Mouse (Mus musculus): ENCODE data around the gene D630023F18Rik.

D630023F18Rik gene

DNA sequence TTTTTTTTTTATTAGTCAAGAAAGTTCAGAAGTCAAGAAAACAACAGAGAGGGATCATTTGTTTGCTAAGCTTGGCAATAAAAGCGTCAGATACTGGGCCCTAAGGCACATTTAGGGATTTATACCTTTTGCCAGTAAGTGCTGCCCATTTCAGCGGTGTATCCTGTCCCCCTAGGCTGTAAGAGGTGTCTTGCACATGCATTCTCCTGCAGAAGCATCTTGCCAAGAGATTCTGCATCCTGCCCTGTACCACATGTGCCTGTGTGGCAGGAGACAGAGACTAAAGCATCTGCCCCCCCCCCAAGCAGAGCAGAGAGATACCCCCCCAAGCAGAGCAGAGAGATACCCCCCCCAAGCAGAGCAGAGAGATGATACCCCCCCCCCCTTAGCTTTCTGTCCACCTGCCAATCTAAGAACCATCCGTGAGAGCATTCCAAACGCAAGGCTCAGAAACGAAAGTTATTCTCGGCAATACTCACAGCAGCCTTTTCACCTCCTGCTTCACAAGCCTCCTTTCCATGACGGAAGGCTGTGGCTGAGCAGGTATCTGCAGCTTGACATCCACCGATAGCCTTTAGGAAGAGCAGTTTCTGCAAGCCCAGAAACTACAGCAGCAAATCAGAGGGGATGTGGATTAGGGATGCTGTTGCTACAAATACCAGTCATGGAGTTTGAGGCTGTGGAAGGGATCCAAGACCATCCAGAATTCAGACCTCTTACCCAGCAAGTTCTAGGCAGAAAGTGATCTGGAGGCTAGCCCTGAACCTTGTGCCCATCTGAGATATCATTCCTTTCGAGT is at the start of gene D630023F18Rik:
TSS of gene D630023F18Rik (minus strand) at position 641 of the 799 bp plus-strand sequence.
- no peak for DNase-seq (ENCODE audit: low spot score)

DNA sequence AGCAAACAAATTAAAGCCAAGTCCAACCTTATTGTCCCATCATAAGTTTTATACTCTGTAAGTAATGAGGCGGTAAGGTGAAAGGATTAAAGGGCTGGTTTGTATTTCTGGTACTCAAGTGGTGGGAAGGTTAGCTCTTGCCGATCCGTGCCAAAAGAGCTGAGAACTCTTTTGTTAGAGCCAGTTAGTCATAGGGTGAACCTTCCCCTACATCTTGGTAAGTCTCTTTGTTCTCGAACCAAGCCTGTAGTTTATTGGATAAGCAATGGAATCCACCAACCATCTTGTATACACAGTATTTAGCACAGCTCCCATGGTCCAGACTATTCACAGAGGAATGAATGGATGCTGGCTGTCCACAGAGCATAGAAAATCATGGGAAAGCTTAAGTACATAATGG is 48.6 kb upstream of the D630023F18Rik start:
- no peak for DNase-seq (ENCODE audit: low spot score)

DNA sequence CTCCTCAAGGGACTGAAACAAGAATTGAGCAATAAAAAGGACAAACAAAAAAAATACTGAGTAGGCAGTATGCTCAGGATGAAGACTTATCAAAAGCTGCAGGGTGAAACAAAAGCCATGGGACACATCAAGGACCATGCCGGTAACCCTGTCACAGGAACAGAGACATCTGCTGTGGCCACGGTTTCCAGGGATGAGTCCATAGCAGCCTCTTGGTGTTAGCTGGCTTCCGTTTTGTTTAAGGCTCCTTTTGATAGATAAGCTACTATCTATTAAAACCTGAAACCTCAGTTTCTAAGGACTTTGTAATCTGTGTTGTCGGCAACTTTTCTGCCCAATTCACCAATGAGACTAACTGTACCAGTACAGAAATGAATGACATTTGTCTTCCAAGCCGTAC is 46.9 kb upstream of the D630023F18Rik start:
- DNase-seq (ENCODE audit: low spot score): no peak

DNA sequence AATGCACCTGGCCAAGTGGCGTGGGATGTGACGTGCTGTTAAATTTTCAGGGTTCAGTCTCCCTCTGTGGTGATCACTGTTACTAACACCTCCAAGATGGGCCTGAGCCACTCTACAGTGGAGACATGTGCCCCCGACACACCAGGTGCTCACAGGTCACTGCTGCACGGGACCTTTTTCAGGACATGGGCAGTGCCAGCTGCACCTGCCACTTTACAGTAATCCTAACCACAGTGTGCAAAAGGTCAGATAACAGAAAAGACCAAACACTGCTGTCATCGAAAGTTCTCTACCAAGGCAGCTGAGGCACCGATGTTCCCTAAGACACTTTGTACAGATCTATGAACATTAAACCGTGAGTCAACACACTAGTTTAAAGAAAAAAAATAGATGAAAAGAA is 46.5 kb upstream of the D630023F18Rik start:
- no peak for DNase-seq (ENCODE audit: low spot score)

DNA sequence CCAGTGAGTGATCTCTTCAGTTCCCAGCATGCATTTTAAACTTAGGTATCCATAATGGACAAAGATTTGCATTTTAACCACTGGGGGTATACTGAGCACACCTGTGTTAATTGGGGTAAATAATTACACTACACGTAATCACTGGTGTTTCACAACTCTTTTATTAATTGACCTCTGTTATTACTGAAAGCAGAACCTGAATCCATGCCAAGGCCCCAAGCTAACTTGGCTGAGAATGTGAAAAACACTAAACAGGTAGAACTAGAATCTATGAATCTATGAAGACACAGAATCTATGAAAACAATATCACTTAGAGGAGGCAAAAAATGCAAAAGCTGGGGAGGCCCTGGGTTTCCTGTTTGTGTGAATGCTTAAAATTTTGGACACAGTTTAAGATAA is 44.5 kb upstream of the D630023F18Rik start:
- DNase-seq (ENCODE audit: low spot score): no peak

DNA sequence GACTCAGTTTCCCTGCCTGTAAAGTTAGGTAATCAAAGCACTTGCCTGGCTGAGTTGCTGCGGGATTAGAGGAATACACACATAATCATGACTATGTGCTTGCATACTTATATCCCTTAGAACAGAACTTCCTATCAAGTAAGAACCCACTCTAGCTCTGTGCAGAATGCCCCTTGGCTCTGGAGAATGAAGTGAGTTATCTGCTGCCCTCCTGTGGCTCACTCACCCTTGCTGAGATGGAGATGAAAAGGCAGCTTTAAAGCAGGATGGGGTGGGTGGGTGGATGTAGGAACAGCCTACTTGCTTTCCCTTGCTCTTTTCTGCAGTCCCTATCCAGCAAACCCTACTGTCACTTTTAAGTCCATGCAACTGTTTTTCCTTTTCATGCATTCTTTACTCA is 39.2 kb upstream of the D630023F18Rik start:
- DNase-seq (ENCODE audit: low spot score): no peak

DNA sequence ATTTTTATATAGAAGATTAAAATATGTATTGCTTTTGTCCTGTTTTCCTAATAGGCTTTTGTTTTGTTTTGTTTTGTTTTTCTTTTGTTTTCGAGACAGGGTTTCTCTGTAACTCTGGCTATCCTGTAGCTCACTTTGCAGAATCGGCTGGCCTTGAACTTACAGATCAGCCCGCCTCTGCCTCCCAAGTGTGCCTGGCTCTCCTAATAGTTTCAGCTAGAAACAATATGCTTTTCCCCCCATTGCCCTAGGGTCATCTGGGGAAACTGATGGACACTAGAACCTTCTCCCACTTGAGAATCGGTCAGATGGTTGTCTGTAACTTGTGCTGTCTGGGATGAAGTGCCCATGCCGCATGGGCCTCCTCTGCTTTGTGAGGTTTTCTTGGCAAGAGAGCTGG is 33.1 kb upstream of the D630023F18Rik start:
- DNase-seq (ENCODE audit: low spot score): no peak

DNA sequence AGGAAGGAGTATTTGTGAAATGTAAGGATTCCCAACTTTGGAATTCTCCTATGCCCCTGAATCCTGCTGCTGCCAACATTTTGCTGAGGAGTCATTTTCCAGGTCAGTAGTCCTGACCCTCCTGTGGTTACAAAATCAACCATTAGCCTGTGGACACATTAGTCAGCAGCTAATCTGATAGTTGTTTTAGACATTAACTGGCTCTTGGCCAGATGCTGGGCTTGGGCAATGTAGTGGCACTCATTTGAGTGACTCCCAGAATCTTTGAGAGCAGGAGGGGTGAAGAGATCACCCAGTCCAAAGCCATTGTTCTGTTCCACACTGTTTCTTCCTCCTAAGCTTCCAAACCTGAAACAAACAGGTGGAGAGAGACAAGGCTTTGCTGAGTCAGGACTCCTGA is 31.8 kb upstream of the D630023F18Rik start:
- DNase-seq (ENCODE audit: low spot score): peak; percentile 31

DNA sequence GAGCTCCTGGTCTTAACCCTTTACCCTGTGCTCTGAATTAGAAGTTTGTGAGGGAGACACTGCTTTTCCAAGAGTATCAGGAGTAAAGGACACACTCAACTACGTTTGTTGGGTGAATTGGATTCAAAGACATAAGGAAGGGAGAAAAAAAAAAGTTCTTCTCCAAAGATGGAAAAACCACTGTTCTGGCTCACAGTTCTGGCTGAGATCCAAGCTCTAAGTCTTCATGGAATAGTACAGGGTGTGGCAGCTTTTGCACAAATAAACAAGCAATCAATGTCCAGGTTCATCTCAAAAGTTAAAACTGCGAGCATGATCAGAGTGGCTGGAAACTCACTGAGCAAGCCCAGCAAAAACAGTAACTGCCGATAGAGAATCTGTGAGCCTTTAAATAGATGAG is 25.0 kb upstream of the D630023F18Rik start:
- DNase-seq (ENCODE audit: low spot score): no peak

DNA sequence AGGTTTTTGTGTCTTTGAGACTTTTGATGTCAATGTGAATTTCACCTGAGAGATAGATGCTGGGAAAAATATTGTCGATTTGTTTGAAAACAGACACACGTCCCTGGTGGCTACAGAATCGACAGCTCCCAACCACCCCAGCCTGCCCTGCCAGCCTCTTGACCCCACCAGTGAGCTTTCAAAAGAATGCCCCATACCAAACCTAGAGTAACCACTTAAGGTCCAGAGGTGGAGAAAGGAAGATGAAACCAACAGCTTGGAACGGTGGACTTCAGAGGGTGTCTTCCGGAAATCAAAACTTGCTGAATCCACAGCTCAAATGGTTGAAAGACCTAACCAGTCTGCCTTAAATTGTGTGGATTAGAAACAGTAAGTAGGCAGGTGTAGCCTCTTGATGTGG is 24.3 kb upstream of the D630023F18Rik start:
- no peak for DNase-seq (ENCODE audit: low spot score)

DNA sequence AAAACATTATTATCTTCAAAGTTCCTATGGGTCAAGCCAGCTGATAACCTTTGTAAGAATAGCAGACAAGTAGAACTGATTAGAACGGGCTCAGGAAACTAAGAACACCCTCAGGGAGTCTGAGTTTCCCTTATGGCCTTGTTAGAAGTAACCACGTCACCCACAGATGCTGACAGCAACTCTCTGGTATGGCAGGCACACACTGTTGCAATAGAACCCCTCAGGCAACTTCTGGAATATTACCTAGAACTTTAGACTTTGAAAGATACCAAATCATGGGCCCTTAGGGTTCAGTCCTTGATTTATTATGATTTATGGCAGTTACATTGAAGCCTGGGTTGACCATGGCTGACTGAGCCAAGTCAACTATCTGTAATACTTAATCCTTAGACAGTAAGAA is 23.6 kb upstream of the D630023F18Rik start:
- DNase-seq (ENCODE audit: low spot score): no peak

DNA sequence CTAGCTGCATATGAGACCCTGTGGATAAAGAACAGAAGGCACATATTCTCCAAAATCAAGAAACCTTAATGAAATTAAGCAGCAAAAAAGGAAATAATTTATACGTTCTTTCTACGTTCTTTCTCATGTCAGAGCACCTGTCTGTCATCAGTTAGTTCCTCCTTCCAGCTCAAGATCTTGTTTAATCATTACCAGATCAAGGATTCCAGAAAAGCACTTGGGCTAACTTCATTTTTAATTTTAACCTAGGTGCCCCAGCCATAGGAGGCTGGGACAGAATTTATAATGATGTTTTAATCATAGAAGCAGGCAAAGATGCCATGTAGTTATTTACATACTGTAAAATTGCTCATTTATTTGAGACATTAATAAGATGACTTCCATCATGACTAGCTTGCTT is 21.8 kb upstream of the D630023F18Rik start:
- no peak for DNase-seq (ENCODE audit: low spot score)

DNA sequence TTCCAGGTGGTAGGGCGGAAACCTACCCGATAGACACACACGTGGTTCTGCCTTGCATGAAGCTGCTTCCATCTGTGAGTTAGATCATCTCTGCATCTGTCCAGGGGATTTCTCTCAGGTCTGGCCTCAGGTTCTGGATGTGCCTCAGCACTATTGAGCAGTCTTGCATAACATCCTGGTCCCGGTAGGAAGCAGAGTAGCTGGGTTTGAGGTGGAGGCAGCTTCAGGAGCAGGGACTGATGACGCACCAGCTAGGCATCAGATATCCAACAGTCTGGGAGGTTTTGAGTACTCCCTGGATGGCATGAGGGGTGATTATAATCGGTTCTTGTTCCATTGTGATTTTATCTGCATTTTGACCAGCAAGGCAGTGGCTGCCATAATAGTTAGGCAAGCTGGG is 14.5 kb upstream of the D630023F18Rik start:
- DNase-seq (ENCODE audit: low spot score): no peak

DNA sequence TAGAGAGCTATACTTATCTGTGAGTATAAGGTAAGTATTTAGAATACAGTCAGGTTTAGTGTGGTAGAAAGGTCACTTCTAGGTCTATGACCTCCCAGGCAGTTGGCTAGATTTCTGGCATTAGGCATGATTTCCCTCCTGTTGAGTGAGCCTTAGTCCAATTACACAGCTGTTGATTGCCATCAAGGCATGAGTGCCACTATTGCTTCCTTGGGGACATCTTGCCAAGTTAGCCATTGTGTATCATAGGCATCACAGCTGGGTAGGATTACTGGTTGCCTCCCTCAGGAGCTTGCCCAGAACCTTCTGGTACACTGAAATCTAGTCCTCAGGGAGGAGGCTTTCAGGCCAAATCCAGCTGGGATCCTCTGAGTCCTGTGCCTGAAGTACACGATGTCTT is 9.8 kb upstream of the D630023F18Rik start:
- DNase-seq (ENCODE audit: low spot score): no peak

DNA sequence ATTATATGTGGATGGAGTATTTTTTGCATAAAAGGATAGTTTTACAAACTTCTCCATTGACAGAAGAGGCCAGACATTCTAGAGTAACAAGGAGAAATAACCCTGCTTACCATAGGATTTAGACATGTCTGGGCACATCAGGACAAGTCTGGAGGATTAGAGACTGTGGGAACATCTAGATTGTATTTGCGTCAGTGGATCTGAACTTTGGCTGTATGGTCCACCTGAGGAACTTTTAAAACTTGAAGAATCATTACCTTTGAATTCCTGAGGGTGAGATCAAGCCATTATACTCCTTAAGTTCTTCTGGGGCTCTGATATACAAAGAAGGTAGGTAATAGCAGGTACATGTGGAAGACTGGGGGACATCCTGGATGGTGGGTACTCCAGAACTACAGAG is 8.7 kb upstream of the D630023F18Rik start:
- no peak for DNase-seq (ENCODE audit: low spot score)

DNA sequence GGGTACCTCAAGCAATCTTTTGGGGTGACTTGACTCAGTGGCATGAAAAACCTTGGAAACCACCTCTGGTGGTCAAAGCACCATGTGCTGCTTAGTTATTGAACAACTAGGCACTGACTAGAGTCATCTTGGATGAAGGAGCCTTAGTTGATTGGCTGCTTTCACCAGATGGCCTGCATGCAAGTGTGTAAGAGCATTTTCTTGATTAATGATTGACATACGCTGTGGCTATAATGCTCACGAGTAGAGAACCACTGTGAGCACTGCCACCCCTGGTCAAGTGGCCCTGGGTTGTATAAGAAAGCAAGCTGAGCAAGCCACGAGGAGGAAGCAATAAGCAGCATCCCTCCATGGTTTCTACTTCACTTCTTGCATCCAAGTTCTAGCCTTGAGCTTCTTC is 7.2 kb upstream of the D630023F18Rik start:
- no peak for DNase-seq (ENCODE audit: low spot score)

DNA sequence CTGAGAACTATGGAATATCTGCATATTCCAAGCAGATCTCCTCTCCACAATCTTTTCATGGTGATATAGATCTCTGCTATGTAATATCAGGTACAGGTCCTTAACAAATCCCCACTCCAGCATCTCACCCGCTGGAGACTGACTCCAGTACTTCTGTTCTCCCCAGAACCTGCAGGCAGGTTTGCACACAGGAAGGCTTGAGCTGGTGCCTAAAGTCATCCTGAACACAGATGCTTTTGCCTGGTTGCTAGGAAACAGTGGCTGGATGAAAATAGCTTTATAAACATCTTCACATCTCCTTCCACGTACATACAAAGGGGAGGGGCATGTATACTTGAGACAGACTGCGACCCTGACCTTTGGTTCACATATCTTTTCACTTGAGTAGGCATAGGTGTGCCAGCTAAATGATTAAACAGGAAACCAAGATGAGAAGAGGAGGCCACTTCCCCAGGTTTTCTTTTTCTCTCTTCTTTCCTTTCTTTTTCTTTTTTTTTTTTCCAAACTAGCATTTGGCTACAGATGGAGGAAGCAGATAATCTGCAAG is 6.7 kb upstream of the D630023F18Rik start:
- no peak for DNase-seq (ENCODE audit: low spot score)

DNA sequence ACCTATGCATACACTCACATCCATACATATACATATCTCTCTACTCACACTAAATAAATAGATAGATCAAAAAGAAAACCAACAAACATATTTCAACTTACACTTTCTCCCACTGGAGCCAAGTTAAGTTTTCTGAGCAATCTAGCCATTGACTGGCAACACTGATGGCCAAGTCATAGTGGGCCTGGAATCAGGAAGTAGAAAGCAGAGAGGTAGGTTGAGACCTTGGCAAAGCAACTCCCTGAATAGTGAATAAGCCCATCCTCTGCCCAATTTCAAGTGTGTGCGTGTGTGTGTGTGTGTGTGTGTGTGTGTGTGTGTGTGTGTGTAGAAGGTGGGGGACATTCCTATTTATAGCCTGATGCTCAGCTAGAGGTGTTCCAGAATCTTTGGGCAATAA is 3.6 kb downstream of the D630023F18Rik start, which contains the start of gene Gm28845:
TSS of gene Gm28845 (minus strand) at position 121 of the 400 bp plus-strand sequence.
- DNase-seq (ENCODE audit: low spot score): no peak

DNA sequence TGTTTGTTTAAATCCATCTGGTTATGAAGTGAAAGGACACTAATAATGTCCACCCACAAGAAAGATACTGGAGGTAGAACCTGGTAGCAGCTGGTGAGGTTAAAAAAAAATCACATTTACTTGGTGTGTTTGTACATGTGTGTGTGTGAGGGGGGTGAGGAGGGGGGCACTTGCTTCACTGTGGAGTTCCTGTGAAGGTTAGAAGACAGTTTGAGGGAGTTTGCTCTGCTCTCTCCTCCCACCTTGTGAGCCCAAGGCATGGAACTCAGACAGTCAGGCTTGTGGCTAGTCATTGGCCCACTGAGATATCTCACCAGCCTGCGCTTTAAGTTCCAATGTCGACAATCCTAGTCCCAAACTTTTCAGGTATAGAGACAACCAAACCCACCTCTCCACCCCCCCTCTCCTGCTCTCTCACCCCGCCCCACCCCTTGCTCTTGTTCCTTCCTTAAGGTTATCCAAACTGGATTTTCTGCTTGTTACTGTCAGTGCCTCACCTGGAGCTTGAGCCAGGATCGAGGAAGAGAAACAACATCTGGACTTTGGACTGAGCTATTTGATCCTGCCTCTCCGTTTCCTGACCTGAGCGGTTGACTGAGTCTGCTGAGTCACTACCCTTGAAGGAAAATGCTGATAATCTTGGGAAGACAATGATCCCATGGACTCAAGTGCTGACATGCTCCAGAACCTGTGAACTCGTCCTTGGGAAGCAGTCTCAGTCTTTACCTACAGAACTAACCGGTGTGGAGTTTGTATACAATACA is 4.7 kb downstream of the D630023F18Rik start:
- no peak for DNase-seq (ENCODE audit: low spot score)

DNA sequence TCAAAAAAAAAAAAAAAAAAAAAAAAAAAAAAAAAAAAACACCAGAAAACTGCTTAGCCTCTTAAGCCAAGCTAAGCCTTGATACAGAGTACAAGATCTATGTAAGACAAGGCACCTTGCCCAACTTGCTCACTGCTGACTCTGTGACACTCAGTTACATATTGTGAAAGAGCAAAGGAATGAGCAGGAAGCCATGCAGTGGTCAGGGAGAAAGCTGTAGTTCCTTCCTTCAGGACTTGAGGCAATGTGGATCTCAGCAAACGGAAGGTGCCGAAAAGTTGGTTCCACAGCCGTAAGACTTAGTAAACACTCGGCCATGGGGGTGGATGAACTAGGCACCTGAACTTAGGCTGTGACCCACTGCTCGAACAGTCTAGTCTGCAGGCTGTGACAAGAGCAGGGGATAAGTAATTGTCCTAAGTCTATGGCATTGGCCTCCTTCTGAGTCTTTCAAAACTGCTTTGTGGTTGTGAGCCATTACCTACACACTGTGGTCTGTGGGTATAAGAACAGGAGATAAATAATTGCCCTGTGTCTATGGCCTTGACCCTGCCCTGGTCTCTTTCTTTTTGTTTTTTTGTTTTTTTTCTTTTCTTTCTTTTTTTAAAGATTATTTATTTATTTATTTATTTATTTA is 9.4 kb downstream of the D630023F18Rik start:
- no peak for DNase-seq (ENCODE audit: low spot score)

DNA sequence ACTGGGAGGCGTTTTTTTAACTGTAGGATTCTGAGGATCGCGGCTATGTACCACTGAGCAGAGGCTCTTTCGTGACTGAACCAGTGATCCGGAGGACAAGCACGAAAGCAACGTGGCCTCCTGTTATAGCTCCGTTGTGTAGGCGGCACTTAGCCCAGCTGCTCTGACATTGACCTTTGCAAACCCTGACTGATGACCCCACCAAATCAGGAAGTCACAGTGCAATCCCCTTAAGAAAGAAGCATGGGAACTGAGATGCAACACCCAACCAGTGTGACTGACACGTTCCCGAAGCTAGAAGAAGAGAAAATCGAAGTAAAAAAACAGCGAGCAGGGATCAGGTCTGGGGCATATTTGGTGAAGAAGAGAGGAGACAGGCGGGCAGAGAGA is 10.2 kb downstream of the D630023F18Rik start:
- no peak for DNase-seq (ENCODE audit: low spot score)

DNA sequence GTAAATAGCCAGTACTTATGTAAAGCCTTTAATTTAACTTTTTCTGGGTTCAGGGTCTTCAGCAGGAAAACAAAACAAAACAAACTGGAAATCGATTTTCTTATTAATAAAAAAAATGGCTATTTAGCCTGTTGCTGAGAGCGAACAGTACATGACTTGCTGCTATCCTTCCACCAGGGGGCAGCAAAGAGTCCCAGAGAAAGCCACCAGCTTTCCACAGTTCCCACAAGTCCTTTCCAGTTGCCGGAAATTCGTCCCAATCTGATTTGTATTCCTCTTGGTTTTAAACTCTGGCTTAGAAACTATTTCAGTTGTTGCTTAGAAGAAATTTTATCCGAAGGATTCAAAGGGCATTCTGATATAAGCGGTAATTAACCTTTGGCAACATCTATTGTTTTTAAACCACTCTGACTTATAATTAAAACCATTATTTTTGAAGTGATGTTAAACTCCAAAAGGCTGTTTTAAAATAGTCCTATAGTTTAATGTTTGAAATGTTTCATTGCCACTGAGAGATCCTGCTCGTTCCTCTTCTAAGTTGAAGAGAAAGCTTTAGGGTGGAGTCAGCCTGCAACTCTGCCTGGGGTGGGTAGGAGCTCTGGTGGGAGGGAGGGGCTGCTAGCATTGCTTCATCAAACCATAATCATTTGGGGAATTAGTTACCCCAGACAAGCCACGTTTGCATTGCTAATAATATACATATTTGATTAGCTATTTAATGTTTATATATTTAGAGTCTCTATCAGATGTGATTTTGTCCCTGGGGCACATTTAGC is 10.8 kb downstream of the D630023F18Rik start:
- DNase-seq (ENCODE audit: low spot score): peak; percentile 49
